Mouse (Mus musculus) kidney, adult 2 months (tissue): ENCODE measurements around the gene C8g.

Experiments used
- CTCF ChIP-seq: fragments of 200-500 bp; conservative IDR thresholded peaks from 2 replicates; pipeline ENCODE4 v1.5.1; 2011; ENCODE audit warnings: low read depth, mild to moderate bottlenecking, control low read depth, low read length, moderate library complexity, mixed read lengths; ENCODE audit not compliant: insufficient read depth, insufficient read length
- POLR2A ChIP-seq: fragments of 200-500 bp; IDR thresholded peaks from one replicate; pipeline ENCODE4 v1.6.1; 2011; ENCODE audit warnings: low read depth, low read length, control low read depth

- no peak for TF ChIP-seq CTCF
- no peak for TF ChIP-seq POLR2A
Measured at GRCm38 (mm10) chr2:25460135-25460534, 41.4 kb downstream of the C8g start.
